Mouse (Mus musculus): ENCODE results near the gene Psmd12.

GRCm38 (mm10) chr11:107546667-107547301 lies 67.5 kb downstream of the Psmd12 start:
- no peak for TF ChIP-seq CTCF (IDR thresholded peaks at IDR 0.05; ENCODE audit: borderline replicate concordance, insufficient read depth, low read depth, low read length)
- no peak for TF ChIP-seq POLR2A (IDR thresholded peaks at IDR 0.05; ENCODE audit: borderline replicate concordance, insufficient read depth, low read length)
